Mouse (Mus musculus) adrenal gland, postnatal 36 days (tissue): Measurements from ENCODE around the gene Zbed6. TPM values are rescaled to one million over a fixed set of nuclear protein-coding genes. Genes with fewer than 3 reads are reported as not detected.
"Not testable (repeated sequence)": the region's sequence is repeated elsewhere in the genome, so short reads cannot be mapped to it uniquely, and the experiment has no call there.

Experiments
- DNase-seq, 2 experiments: peaks; one replicate each; pipeline ENCODE4 v3.0.0; 2021; ENCODE audit warnings: mixed read lengths in 1 of 2
- long read RNA-seq, 2 experiments: library from polyadenylated mRNA; stranded (forward); transcript quantifications; one replicate each; pipeline ENCODE4 v2.0.0; 2021; ENCODE audit warnings: borderline sequencing depth in 2 of 2
- total RNA-seq, 2 experiments: library from RNA; stranded (reverse); gene quantifications; 2 replicates each; pipeline ENCODE4 v1.2.3; 2021

Gene Zbed6
- total RNA-seq = 10 to 100 TPM in 1 of 2 experiments, 1 to 10 TPM in 1; 9.9 to 11.5 TPM
- long read RNA-seq, experiment 1 = 0 reads
- long read RNA-seq, experiment 2 = 0 reads

- DNase-seq = peak; percentile 70 to 86
These were observed at the start of gene Zbed6 for GRCm38 (mm10) chr1:133660466-133661202. Gene Zbed6 (minus strand): TSS chr1:133660885.

- DNase-seq = no peak
These were observed 48.6 kb upstream of the Zbed6 start for GRCm38 (mm10) chr1:133709292-133709691.

- peak in 1 of 2 experiments; percentile 35 for DNase-seq
These were observed 41.1 kb upstream of the Zbed6 start for GRCm38 (mm10) chr1:133701824-133702223.

- DNase-seq = no peak
These were observed 37.4 kb upstream of the Zbed6 start for GRCm38 (mm10) chr1:133697935-133698620.

GRCm38 (mm10) chr1:133695901-133696300 lies 35.2 kb upstream of the Zbed6 start:
- peak; percentile 17 to 27 for DNase-seq

- peak; percentile 10 to 23 for DNase-seq
These were observed 34.2 kb upstream of the Zbed6 start for GRCm38 (mm10) chr1:133694876-133695275.

- no peak for DNase-seq
These were observed 33.6 kb upstream of the Zbed6 start for GRCm38 (mm10) chr1:133694301-133694700.

- no peak for DNase-seq
These were observed 32.9 kb upstream of the Zbed6 start for GRCm38 (mm10) chr1:133693536-133694114.

GRCm38 (mm10) chr1:133692195-133692594 lies 31.5 kb upstream of the Zbed6 start:
- no peak for DNase-seq

- no peak for DNase-seq
These were observed 30.4 kb upstream of the Zbed6 start for GRCm38 (mm10) chr1:133691046-133691445.

GRCm38 (mm10) chr1:133689897-133690296 lies 29.2 kb upstream of the Zbed6 start, which contains the start of gene Lax1:
Gene Lax1 (minus strand): TSS chr1:133690108.
- DNase-seq = no peak

GRCm38 (mm10) chr1:133688301-133688700 lies 27.6 kb upstream of the Zbed6 start:
- no peak for DNase-seq

GRCm38 (mm10) chr1:133685749-133686519 lies 25.2 kb upstream of the Zbed6 start:
- DNase-seq = peak; percentile 51 to 56

- no peak for DNase-seq
These were observed 11.1 kb upstream of the Zbed6 start for GRCm38 (mm10) chr1:133671801-133672200.

- no peak for DNase-seq
These were observed 10.6 kb upstream of the Zbed6 start for GRCm38 (mm10) chr1:133671266-133671665.

GRCm38 (mm10) chr1:133670776-133671175 lies 10.1 kb upstream of the Zbed6 start:
- DNase-seq = no peak

- no peak for DNase-seq
These were observed 9.5 kb upstream of the Zbed6 start for GRCm38 (mm10) chr1:133670190-133670589.

GRCm38 (mm10) chr1:133668618-133669017 lies 7.9 kb upstream of the Zbed6 start:
- DNase-seq = no peak

- no peak for DNase-seq
These were observed 7.0 kb upstream of the Zbed6 start for GRCm38 (mm10) chr1:133667721-133668120.

- DNase-seq = not testable (repeated sequence)
These were observed 5.0 kb upstream of the Zbed6 start for GRCm38 (mm10) chr1:133665713-133666112.

- DNase-seq = no peak
These were observed 3.7 kb upstream of the Zbed6 start for GRCm38 (mm10) chr1:133664203-133664970.
